Comparison of ENCODE assay signal across 9 mouse cellular contexts in genomic region chr10:28730122-28730521, GRCm38 (mm10).
A peak's percentile ranks its signal among the peaks of the same experiment; 100 is the strongest.
DNase-seq lines count a peak whose midpoint lies in the region; ATAC-seq and TF ChIP-seq lines count a peak whose summit lies in the region.
"Had no signal": no experiment of that assay in that cellular context is flagged by ENCODE, and none has a peak within 500 bp of the region (broad histone marks: within the 10 kb centered on the region; RNA-seq: fewer than 3 reads in every experiment).

No protein-coding gene starts in this region.

- TF ChIP-seq CTCF in Patski (IDR thresholded peaks at IDR 0.05) = peak; percentile 83

- CTCF ChIA-PET in Patski (lab: Charles Lee) = interaction anchor here (0.6 kb wide), 4 partner anchors 179 to 1297 kb away, joined by 3 read pairs; no protein-coding TSS in a partner anchor

- no peaks in the 10 kb centered on the region for H3K27me3 ChIP-seq in Patski
- H3K27me3 ChIP-seq: embryonic facial prominence, embryonic 12.5 days; limb, embryonic 12.5 days had no signal

- DNase-seq in kidney, adult 9 months = peak; percentile 4
- DNase-seq in kidney, adult 8-10 months = no peak
- no peak for DNase-seq in Patski (ENCODE audit: low read depth, low spot score)
- peak; percentile 65 for DNase-seq in thymus, postnatal 0 days (ENCODE audit: low spot score)
- no peak for DNase-seq in right cerebral cortex, adult 2 months (ENCODE audit: low spot score in 2 of 2)

- in situ Hi-C loops in Patski (cut with MboI; ENCODE audit: low pct_unique_long_range_greater_than_20kb) = loop anchor here (25.0 kb wide), 1 partner anchor 843 kb away; no protein-coding TSS in a partner anchor

- ATAC-seq in CD4-positive, CD25-positive, alpha-beta regulatory T cell, adult 4 months = peak; percentile 95
- ATAC-seq in Patski = no peak
- ATAC-seq in granulocyte monocyte progenitor cell, adult 5-6 weeks (replicated peaks; ENCODE audit: poor library complexity, severe bottlenecking) = peak; percentile 90

- POLR2A ChIA-PET in Patski (lab: Charles Lee) = no interaction called here

Comparison
In these comparisons a context has a peak if more than half of its experiments do, and no peak if none do; other contexts are left out.
1. DNase-seq: peak in kidney, adult 9 months (single experiment) and thymus, postnatal 0 days (single experiment); none in kidney, adult 8-10 months (0 of 2), Patski (single experiment) and right cerebral cortex, adult 2 months (0 of 2).